Mouse (Mus musculus) common myeloid progenitor, adult 5-6 weeks (primary cell): ENCODE measurements at regions not wholly inside any gene's neighbourhood (a gene's known extent, or its start where the extent isn't known, plus 50 kb on each side); places are given as distances from the start of the nearest gene placed in this dataset.
"Not testable (repeated sequence)": the region's sequence is repeated elsewhere in the genome, so short reads cannot be mapped to it uniquely, and the experiment has no call there.

Source experiments
- ATAC-seq: replicated peaks from 2 replicates; pipeline ENCODE4 v1.8.0; 2016; ENCODE audit warnings: low read depth, mild to moderate bottlenecking, moderate TSS enrichment, inconsistent platforms; ENCODE audit not compliant: poor library complexity, severe bottlenecking

DNA sequence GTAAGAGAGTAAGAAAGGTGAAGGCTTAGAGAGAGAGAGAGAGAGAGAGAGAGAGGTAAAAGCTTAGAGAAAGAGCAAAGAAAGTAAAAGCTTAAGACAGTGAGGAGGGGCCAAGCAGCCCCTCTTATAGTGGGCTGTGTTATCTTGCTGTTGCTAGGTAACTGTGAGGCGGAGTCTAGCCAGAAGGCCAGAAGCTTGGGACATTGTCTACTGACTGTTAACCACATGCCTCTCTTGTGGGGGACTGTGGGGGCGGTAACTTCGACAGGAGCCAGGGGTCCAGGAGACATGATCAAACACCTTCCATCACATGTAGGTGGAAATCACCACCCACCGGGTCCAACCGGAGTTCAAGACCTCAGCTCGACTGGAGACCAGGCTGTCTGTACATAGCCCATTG, 148.0 kb downstream of the Katnal1 start:
- ATAC-seq: not testable (repeated sequence)

GRCm38 (mm10) chr5:148776796-148777659, 152.1 kb downstream of the Katnal1 start:
- ATAC-seq: no peak

DNA sequence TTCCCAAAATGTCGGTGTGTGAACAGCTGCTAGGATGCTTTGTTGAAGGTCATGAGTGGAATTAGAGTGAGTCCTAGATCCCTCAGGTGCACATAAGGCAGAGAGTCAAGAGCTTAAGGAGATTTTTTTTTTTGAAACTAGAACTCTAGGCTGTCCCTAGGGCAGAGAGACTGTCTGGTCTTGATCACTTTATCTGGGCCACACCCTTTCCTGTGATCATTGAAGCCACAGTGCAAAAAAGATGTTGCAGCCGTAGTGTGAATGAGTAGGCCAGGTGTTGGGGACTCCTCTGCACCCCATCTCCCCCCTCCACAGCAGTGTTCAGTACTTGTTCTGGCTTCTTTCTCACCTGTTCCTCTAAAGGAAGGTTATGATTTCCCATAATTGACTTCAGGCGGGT, 153.9 kb downstream of the Katnal1 start:
- 0 out of 2 replicates have a peak, but pooled peaks have one; percentile 11 for ATAC-seq

GRCm38 (mm10) chr5:148774446-148774845, 154.7 kb downstream of the Katnal1 start:
- peak; percentile 31; the same call in 1 of the 2 replicates for ATAC-seq

DNA sequence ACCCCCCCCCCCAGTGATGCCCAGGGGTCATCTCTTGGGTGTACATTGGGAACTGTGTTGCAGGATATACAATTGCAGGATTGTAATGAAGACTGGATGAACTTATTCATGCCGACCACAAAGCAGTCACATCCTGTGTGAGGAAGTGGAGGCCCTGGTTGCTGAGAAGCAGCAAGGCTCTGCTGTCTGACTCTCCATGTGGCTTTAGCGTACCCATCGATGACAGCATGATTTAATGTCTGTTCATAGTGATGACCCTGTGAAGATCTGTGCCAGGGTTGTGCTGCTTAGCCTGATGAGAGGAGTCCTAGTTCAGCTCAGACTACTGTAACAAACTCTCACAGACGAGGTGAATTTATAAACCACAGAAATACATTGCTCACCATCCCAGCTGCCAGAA, 159.7 kb downstream of the Katnal1 start:
- ATAC-seq: peak; percentile 87

DNA sequence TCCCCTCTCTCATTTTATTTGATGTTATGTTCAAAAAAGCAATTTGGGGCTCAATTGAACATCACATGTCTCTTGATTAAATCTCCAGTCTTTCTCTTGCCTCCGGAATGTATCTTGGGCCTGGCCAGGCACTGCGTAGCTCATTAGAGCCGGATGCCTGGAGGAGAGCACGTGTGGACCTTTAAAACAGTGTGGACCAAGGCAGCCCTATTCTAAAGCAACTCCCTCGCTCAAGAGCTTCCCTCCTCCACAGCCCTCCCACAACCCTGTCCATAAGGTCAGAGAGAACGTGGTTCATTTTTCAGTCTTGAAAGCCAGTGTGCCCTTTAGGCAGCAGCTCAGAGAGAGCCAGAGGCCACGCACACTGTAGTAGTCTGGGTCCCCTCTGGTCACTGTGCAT, 160.8 kb downstream of the Katnal1 start:
- ATAC-seq: no peak

GRCm38 (mm10) chr5:148765993-148766392, 163.1 kb downstream of the Katnal1 start:
- ATAC-seq: no peak

DNA sequence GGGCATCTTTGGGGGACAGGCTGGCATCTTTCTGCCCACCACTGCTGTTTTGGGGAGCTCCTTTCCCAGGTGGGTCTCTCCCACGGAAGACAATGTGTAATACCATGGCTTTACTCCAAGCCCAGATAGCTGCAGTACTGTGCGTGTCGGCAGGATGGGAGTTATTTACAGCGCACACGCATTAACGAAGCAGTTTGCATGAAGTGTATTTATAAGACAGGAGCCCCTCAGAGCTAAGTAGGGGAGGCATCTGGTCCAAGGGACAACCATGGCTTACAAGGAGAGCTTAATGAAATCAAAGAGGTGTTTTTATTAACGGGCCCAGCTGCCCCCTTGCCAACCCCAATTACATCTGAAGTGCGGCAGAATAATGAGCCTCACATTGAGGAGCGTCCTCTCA, 169.0 kb downstream of the Katnal1 start:
- ATAC-seq: no peak

DNA sequence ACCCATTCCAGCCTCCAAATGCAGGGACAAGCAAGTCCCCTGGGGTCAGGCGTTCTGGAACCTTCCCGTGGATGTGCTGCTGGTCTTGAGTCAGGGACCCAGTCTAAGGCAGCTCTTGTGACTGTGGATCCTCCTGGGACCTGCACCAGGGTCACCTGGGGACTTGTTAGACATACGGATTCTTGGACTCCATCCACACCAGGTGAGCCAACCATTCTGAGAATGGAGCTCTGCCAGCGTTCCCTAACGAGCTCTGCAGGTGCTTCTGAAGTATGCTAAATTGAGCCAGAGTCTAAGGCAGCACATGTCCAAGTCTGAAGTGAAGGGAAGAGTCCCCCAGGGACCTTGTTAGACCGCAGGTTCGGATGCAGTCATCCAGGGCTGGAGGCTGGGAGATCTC, 170.3 kb downstream of the Katnal1 start:
- no peak for ATAC-seq

DNA sequence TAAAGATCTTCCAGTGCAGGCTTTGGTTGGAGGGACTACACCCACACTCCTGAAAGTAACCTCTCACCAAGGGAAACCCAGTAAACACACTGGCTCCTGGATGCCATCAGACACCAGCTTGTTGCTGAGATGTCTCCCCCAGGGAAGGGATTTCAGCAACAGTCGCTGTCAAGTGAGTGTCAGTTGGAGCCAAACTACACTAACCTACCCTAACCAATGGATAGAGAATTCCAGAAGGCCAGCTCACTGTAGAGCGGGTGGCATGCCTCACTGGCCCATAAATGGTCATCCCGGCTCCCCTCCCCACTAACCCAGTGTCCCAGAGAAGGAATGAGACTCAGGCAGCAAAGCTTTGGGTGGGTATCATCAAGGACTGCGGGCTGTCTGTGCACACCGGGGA, 171.4 kb downstream of the Katnal1 start:
- ATAC-seq: no peak

DNA sequence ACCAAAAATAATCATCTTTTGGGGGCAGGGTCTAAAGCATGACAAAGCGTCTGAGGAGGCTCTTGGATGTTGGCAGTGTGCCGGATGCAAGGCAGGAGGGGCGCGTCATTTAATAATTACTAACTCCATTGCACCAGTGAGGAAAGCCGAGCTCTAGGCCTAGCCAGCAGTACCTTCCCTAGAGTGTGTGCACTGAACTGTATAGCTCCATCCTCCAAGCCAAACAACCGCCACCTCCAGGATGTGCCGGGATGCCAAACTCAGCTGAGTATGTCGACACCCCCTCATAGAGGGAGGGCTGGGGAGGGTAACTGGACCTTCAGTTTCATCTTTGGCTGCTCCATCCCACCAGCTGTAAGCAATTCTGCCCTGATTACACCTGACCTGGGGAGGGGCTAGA, 171.9 kb downstream of the Katnal1 start:
- no peak for ATAC-seq

DNA sequence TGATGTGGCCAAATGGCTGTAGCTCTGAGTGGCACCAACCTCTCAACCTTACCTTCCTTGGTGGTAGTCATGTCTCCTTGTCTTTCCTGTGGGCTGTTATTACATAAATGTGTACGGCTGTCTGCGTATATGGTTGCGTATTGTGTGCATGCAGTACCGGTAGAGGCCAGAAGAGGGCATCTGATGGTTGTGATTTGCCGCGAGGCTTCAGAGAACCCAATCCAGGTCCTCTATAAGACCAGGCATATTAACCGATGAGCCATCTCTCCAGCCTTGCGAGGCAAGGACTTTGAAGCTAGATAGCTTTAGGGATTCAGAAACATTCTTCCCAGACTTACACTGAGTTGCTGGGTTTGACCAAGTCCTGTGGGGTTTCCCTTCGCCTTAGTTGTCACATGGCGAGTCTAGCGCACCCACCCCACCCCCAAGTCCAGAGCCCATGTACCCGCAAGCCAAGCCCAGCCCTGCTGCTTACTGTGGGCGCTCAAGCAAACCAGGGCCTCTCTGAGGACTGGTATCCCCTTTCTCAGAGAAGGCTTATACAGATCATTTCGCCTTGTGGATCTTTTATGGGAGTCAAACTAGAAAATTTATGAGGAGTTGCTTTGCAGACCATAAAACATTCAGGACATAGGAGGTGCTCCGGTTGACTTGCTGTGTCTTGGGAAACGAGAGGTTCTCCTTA, 172.7 kb downstream of the Katnal1 start:
- ATAC-seq: no peak

- no peak for ATAC-seq
Measured at GRCm38 (mm10) chr5:148755807-148756206, 173.3 kb downstream of the Katnal1 start.

GRCm38 (mm10) chr5:148754896-148755295, 174.2 kb downstream of the Katnal1 start:
- no peak for ATAC-seq

GRCm38 (mm10) chr5:148754363-148754762, 174.8 kb downstream of the Katnal1 start:
- ATAC-seq: no peak

- no peak for ATAC-seq
Measured at GRCm38 (mm10) chr5:148753457-148753856, 175.7 kb downstream of the Katnal1 start.

- ATAC-seq: no peak
Measured at GRCm38 (mm10) chr5:148751980-148752379, 177.1 kb downstream of the Katnal1 start.

GRCm38 (mm10) chr5:148750002-148750734, 179.0 kb downstream of the Katnal1 start:
- ATAC-seq: no peak

- ATAC-seq: no peak
Measured at GRCm38 (mm10) chr5:148747972-148748764, 181.0 kb downstream of the Katnal1 start.

- no peak for ATAC-seq
Measured at GRCm38 (mm10) chr5:148747549-148747948, 181.6 kb downstream of the Katnal1 start.
